Mouse (Mus musculus) urinary bladder, postnatal 36 days (tissue): ENCODE measurements around the gene Erf.
A peak's percentile ranks its signal among the peaks of the same experiment; 100 is the strongest.

Experiments
- DNase-seq, 2 experiments: peaks; one replicate each; pipeline ENCODE4 v3.0.0; 2022; ENCODE audit warnings: low spot score in 2 of 2, mixed read lengths in 1 of 2

Erf gene

GRCm38 (mm10) chr7:25250141-25250972 lies at the start of gene Erf:
TSS of gene Erf (minus strand) at chr7:25250761.
- peak; percentile 95 to 96 for DNase-seq

DNA sequence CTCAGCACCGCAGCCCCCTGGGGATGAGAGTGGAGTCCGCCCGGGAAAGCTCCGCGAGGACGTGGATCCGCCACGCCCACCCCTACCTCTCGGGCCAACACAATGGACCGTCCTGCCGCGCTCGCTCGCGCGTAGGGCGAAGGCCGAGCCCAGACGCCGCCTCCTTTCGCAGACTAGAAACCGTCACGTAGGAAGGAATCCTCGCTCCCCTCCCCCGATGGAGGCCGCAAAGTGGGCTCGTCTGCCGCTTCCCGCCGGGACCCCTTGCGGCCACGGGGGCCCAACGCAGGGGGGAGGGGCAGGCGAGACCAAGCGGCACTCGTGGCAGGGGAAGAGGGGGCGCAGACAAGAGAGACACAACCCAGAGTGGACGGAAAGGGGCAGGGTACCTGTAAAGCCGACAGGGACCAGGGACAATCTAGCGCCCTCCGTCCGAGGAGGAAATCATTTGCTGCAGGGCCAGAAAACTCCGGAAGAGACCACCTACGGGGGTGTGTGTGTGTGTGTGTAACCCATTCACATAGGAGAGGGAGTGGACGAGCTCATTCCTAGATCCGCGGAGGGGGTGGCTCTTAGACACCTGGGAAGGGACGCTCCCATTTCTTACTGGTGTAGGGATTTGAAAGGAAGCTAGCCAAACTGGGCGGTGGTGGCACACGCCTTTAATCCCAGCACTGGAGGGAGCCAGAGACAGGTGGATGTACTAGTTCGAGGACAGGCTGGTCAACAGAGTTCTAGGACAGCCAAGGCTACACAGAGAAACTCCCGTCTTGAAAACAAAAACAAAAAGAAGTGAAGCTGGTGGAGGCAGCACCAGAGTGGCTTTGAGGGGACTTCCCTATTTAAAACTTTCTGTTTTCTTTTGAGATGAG lies 47.1 kb upstream of the Erf start, which contains the start of gene Pafah1b3:
Pafah1b3 (minus strand) TSS at position 533 of the 872 bp plus-strand sequence.
- DNase-seq: peak; percentile 68 to 81

DNA sequence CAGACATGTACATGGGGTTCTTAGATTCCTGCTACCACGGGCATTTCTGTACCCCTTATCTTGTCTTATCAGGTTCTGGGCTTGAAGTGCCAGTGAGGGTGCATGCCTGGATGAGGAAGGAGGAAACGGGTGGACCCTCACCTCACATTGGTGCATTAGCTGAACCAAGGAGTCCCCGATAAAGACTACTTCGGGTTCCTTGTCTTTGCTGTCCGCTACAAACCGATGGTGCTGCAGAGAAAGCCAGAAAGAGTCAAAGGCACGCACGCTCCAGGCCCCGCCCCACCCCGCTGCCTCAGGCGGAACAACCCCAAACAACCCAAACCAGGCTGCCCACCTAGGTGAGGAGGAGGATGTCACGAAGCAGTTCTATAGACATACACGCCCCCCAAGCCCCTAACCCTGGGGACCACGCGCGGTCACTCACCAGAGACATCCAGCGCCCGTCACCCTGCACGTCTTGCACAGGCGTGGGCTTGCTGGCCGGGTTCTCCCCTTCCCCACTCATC lies 46.4 kb upstream of the Erf start:
- DNase-seq: no peak

- DNase-seq: no peak
Measured at GRCm38 (mm10) chr7:25294960-25295722, 44.6 kb upstream of the Erf start.

DNA sequence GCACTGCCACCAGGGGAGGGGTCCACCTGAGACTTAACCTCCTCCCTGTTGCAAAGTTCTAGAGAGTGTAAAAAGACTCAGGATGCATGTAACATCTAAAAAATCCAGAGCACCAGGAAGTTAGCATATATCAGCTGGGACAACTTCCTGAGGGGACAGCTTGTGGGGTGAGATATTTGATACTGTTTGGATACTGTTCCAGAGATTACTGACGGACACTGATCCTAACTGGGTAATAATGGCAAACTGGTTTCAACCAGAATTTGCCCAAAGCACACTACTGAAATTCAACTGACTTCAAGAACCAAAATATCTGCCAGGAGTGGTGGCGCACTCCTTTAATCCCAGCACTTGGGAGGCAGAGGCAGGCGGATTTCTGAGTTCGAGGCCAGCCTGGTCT lies 43.9 kb upstream of the Erf start:
- no peak for DNase-seq

GRCm38 (mm10) chr7:25293191-25293739 lies 42.7 kb upstream of the Erf start:
- no peak for DNase-seq

GRCm38 (mm10) chr7:25292107-25292506 lies 41.5 kb upstream of the Erf start:
- no peak for DNase-seq

GRCm38 (mm10) chr7:25290911-25291310 lies 40.4 kb upstream of the Erf start:
- no peak for DNase-seq

- DNase-seq: no peak
Measured at GRCm38 (mm10) chr7:25290463-25290862, 39.9 kb upstream of the Erf start.

DNA sequence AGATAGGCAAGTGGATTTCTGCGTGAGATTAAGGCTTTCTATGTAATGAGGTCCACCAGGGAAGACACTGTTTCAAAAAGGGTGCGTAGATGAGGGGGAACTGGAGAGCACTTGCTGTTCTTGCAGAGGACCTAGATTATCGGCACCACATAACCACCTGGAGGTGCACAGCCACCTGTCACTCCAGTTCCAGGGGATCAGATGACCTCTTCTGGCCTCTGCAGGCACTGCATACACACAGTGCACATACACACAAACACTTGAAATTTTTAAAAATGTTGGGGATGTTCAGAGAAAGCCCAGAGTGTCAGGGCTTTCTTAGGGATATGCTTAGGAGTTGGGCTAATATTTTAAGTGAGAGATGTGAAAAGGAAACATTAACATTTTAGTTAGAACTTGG lies 39.4 kb upstream of the Erf start:
- no peak for DNase-seq

DNA sequence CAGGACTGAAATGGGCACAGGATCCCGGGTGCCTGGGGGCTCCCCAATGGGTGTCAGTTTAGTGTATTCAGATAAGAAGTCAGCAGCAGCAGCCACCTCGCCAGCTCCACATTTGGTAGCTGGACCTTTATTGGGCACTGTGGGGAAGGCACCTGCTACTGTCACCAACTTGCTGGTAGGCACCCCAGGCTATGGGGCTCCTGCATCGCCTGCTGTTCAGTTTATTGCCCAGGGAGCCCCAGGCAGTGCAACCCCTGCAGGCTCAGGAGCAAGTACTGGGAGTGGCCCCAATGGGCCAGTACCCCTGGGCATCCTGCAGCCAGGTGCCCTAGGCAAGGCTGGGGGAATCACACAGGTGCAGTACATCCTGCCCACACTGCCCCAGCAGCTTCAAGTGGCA lies 38.2 kb upstream of the Erf start:
- no peak for DNase-seq

DNA sequence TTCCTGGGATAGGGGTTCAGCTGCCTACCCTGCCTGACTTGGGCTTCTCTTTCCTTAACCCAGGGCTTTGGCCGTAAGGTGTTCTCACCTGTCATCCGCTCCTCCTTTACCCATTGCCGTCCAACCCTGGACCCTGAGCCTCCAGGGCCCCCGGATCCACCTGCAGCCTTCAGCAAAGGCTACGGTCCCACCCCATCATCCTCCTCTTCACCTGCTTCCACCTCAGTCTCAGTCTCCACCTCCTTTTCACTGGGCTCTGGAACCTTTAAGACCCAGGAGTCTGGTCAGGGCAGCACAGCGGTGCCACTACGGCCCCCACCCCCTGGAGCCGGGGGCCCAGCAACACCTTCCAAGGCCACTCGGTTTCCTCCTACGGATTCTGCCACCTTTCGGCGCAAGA lies 37.5 kb upstream of the Erf start:
- DNase-seq: no peak

DNA sequence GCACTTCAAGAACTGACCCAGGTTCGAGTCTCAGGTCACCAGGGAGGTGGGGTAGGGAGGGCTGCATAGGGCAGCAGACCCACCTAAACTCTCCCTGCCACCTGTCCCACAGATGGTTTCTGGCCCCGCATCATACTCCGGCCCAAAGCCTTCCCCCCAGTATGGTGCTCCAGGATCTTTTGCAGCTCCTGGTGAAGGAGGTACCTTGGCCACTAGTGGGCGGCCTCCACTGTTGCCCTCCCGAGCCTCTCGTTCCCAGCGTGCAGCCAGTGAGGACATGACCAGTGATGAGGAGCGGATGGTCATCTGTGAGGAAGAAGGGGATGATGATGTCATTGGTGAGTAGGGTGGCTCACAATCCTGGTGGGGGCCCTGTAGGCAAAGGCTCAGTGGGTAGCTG lies 36.4 kb upstream of the Erf start:
- DNase-seq: no peak

DNA sequence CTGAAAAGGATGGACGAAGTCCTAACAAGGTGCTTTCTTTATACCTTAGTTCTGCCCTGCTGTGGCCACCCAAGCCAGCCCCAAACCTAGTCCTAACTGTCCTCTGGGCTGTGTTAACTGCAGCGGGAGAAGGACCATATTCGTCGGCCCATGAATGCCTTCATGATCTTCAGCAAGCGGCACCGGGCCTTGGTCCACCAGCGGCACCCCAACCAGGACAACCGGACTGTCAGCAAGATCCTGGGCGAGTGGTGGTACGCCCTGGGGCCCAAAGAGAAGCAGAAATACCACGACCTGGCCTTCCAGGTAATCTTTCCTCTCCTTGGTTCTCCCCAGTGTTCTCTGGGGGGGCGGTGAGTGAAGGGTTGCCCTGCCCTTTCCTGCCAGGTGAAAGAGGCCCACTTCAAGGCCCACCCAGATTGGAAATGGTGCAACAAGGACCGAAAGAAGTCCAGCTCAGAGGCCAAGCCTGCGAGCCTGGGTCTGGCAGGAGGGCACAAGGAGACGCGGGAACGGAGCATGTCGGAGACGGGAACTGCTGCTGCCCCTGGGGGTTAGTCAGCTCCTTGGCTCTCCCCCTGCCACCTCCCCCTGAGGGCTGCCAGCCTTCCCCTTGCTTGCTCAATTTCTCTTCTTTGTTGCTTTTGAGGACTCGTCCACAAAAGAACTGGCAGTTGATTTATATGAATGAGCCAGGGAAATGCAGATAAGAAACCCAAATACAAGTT lies 35.1 kb upstream of the Erf start:
- DNase-seq: no peak

DNA sequence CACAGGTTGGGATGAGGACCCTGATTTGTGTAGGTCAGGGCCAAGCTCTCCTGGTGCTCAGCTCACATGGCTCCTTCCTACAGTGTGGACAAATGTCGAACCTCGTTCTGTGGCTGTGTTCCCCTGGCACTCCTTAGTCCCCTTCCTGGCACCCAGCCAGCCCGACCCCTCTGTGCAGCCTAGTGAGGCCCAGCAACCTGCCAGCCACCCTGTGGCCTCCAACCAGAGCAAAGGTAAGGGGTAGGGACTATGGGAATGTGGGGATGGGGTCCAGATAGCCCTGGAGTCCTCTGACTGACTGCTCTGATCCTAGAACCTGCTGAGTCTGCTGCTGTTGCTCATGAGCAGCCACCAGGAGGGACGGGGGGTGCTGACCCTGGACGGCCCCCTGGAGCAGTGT lies 34.2 kb upstream of the Erf start:
- no peak for DNase-seq

- no peak for DNase-seq
Measured at GRCm38 (mm10) chr7:25284171-25284570, 33.6 kb upstream of the Erf start.

GRCm38 (mm10) chr7:25283637-25284036 lies 33.1 kb upstream of the Erf start:
- DNase-seq: no peak

DNA sequence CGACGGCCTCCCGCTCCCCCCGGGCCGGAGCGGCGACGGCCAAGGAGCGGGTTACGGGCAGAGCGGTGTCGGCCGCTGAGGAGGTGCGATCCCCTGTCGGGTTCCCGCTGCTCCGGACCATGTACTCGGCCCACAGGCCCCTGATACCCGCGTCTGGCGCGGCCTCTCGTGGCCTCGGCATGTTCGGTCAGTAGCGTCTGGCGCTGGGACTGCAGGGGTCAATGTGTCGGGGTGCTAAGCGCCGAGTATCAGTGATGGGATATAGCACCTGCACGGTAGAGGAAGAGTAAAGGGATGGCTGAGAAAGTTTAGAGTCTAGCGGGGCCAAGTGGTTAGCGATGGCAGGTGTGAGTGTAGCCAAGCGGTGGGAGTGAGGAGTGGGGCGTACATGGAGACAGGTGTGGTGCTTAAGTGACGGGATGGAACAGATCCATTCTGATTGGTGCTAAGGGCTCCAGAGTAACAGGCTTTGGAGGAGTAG lies 32.2 kb upstream of the Erf start:
- no peak for DNase-seq

- DNase-seq: peak; percentile 92 to 98
Measured at GRCm38 (mm10) chr7:25281734-25282601, 31.4 kb upstream of the Erf start.
